Mouse (Mus musculus) heart, postnatal 0 days (tissue): ENCODE results near the gene Btn2a2. TPM values are rescaled to one million over a fixed set of nuclear protein-coding genes. Genes with fewer than 3 reads are reported as not detected.

Experiments
- ATAC-seq: fragments of 200-750 bp; cut with Nextera tagmentation; 2 replicates; pipeline ENCODE4 v1.8.0; 2017; ENCODE audit warnings: low read depth, moderate number of reproducible peaks, moderate library complexity; ENCODE audit not compliant: insufficient read depth
- DNase-seq: peaks from one replicate; pipeline ENCODE4 v3.0.0-alpha.2; 2016; ENCODE audit warnings: low spot score
- H3K27ac ChIP-seq: fragments of 300-500 bp; sonication (generic); 2 replicates; pipeline ENCODE4 v1.5.1; 2014; ENCODE audit warnings: low read depth, mild to moderate bottlenecking
- H3K27me3 ChIP-seq: fragments of 300-500 bp; sonication (generic); 2 replicates; pipeline ENCODE4 v1.6.1; 2014; ENCODE audit warnings: low read length, mixed read lengths; ENCODE audit not compliant: control insufficient read depth, insufficient read depth
- H3K36me3 ChIP-seq: fragments of 300-500 bp; sonication (generic); replicated peaks from 2 replicates; pipeline ENCODE4 v1.6.1; 2014; ENCODE audit warnings: low read length, mixed read lengths; ENCODE audit not compliant: control insufficient read depth, insufficient read depth
- H3K4me1 ChIP-seq: fragments of 300-500 bp; sonication (generic); 2 replicates; pipeline ENCODE4 v1.6.1; 2014; ENCODE audit warnings: antibody characterized with exemption; ENCODE audit not compliant: control insufficient read depth, insufficient read depth
- H3K4me2 ChIP-seq: fragments of 300-500 bp; sonication (generic); 2 replicates; pipeline ENCODE4 v1.6.1; 2014; ENCODE audit warnings: low read depth, mild to moderate bottlenecking, low read length, moderate library complexity
- H3K4me3 ChIP-seq: fragments of 300-500 bp; sonication (generic); 2 replicates; pipeline ENCODE4 v1.5.1; 2014; ENCODE audit warnings: low read depth, low read length
- H3K9ac ChIP-seq: fragments of 300-500 bp; sonication (generic); replicated peaks from 2 replicates; pipeline ENCODE4 v1.6.1; 2014; ENCODE audit warnings: low read depth, low read length, mixed read lengths
- H3K9me3 ChIP-seq: fragments of 300-500 bp; sonication (generic); replicated peaks from 2 replicates; pipeline ENCODE4 v1.6.1; 2016; ENCODE audit warnings: low read length; ENCODE audit not compliant: control insufficient read depth
- CTCF ChIP-seq: IDR thresholded peaks from 2 replicates; pipeline ENCODE4 v1.5.1; 2016; ENCODE audit warnings: antibody characterized with exemption, control low read depth, low read depth
- EP300 ChIP-seq: IDR thresholded peaks from 2 replicates; pipeline ENCODE4 v1.6.1; 2016; ENCODE audit warnings: antibody characterized with exemption, low read depth
- WGBS: fragments of 180-500 bp; shearing (Covaris S2); extraction: QIAGEN DNeasy Blood & Tissue Kit; methylation state at CpG from one replicate; pipeline ENCODE4 v1.1.7; 2014; 5-methylcytosine and 5-hydroxymethylcytosine counted together
- polyA plus RNA-seq: library from polyadenylated mRNA; unstranded; fragments of >200 nt; fragmentation: Nextera tagmentation; extraction: Ambion mirVana; gene quantifications from 2 replicates; pipeline ENCODE4 v1.2.1, GENCODE M21; 2015
- total RNA-seq: library from RNA; depleted of rRNA; stranded (reverse); fragments of >200 nt; gene quantifications from 2 replicates; pipeline ENCODE4 v1.2.3, GENCODE M21; 2014; ENCODE audit warnings: low replicate concordance

Btn2a2 gene
- total and polyA plus RNA-seq, 2 experiments from 2014 or later = 0.15 TPM; not detected in 1

DNA sequence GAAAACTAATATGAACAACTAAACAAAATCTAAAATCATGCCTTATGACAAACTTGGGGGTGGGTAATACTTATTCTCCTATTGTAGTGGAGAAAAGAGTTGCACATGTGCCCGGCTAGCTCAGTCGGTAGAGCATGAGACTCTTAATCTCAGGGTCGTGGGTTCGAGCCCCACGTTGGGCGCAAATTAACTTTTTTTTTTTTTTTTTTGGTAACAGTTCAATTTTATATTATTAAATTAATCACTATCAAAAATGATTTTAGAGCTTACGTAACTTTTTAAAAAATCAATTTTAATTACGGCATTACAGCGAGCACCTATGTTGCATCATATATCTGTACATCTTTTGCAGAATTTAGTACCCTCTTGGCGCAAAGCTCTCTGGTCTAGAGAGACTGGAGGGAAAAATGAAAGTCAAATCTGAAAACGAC is 52.4 kb downstream of the Btn2a2 start:
- H3K36me3 ChIP-seq = no peaks in the 10 kb centered on the region
- DNase-seq (peak; percentile 61), ATAC-seq (no peak)
- 1% methylated on average over 11 of the region's 11 CpGs for WGBS
- peak overlapping the region; percentile 41 for H3K4me3 ChIP-seq
- H3K4me1 ChIP-seq = no peaks in the 10 kb centered on the region
- H3K4me2 ChIP-seq = peak overlapping the region; percentile 59
- H3K9me3 ChIP-seq = no peaks in the 10 kb centered on the region
- no peak overlapping the region for H3K9ac ChIP-seq
- TF ChIP-seq EP300 (0 out of 2 replicates have a peak, but pooled peaks have one; percentile 3), CTCF (no peak)
- H3K27ac ChIP-seq = no peak overlapping the region
- H3K27me3 ChIP-seq = no peaks in the 10 kb centered on the region

DNA sequence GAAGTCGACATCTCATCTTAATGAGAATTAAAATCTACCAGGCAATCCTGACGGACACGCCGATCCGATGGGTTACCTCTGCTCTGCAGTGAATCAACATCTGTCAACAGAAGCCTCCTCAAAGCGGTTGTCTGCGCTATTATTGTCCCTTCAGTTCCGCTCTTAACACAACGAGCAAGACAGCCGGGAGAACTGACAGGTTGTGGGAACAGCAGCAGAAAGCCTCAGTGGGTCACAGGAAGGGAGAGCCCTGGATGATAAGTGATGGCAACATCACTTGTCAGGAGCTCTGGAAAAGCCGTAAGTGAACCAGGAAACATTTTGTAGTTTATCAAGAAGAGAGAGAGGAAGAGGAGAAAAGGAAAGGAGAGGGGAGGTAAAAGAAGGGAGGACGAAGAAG is 53.0 kb downstream of the Btn2a2 start:
- DNase-seq (peak; percentile 42), ATAC-seq (no peak)
- Histone ChIP-seq H3K9me3 (no peaks in the 10 kb centered on the region), H3K36me3 (no peaks in the 10 kb centered on the region), H3K4me2 (peak overlapping the region; percentile 59), H3K27ac (peak overlapping the region; percentile 3; the same call in 1 of the 2 replicates), H3K4me3 (peak overlapping the region; percentile 41), H3K4me1 (no peaks in the 10 kb centered on the region), H3K9ac (0 out of 2 replicates have a peak overlapping the region, but pooled peaks have one; percentile 23), H3K27me3 (no peaks in the 10 kb centered on the region)
- no peak for TF ChIP-seq EP300
- TF ChIP-seq CTCF = no peak
- under 1% methylated on average over 12 of the region's 12 CpGs for WGBS

DNA sequence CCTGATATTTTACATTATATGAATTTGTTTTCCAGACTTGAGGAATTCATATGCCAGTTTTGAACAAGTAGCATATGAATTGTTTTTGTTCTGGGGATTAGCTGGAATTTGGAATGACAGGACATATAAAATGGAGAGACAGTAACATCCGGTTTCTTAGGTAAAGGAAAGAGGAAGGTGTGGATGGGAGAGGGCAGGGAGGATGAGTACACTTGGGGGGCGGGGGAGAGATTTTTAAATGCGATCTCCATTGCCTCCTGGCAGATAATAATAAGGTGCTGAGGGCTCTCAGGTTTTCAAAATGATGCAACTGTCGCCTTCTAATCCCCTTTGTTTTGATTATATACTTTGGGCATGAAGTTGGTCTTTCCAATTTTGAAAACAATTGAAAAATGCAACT is 53.4 kb downstream of the Btn2a2 start:
- Histone ChIP-seq H3K4me3 (peak overlapping the region; percentile 41), H3K36me3 (no peaks in the 10 kb centered on the region), H3K27me3 (no peaks in the 10 kb centered on the region), H3K27ac (no peak overlapping the region), H3K4me2 (peak overlapping the region; percentile 59), H3K9ac (0 out of 2 replicates have a peak overlapping the region, but pooled peaks have one; percentile 23), H3K9me3 (no peaks in the 10 kb centered on the region), H3K4me1 (no peaks in the 10 kb centered on the region)
- DNase-seq (no peak), ATAC-seq (no peak)
- 24% methylated on average over 4 of the region's 4 CpGs for WGBS
- no peak for TF ChIP-seq CTCF

DNA sequence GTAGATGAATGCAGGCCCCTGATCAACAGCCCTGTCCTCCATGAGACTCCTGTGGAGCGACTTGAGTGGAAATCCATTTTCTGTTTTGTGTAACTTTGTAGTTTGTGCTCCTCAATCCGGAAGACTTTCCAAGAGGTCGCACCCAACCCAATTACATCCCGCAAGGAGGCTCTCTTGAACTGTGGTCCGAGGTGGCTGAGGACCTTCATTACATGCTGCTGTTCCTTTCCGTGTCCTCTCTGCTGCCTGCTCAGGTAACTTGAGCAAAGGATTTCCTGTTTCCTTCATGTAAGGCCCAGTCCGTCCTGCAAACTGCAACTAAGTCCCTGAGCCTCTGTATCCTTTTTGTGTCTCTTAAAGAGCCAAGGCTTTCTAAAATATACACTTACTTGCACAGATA is 54.2 kb downstream of the Btn2a2 start:
- Histone ChIP-seq H3K4me2 (peak overlapping the region; percentile 1; the same call in 1 of the 2 replicates), H3K4me3 (no peak overlapping the region), H3K36me3 (no peaks in the 10 kb centered on the region), H3K9ac (no peak overlapping the region), H3K9me3 (no peaks in the 10 kb centered on the region), H3K4me1 (peaks cover 7% of the 10 kb centered on the region; the same call in 1 of the 2 replicates), H3K27me3 (no peaks in the 10 kb centered on the region), H3K27ac (no peak overlapping the region)
- 29% methylated on average over 7 of the region's 7 CpGs for WGBS
- DNase-seq (no peak), ATAC-seq (no peak)
- TF ChIP-seq EP300 = no peak
- TF ChIP-seq CTCF = no peak

DNA sequence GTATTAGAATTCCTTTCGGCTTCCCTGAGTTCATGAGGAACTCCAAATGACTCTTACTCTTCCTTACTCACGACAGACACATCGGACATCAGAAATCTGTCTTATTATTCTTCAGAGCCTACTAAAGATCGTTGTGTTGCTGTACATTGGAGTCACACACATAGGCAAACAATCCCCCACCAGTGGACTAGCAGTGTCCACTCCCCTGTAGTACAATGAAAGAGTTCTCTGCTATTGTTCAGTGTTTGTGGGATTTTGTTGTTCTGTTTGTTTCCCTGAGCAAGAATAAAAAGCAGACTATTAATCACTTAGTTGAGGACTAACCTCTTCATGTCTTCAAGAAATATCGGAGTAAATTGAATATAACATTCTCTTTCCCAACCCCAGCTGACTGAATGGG is 54.9 kb downstream of the Btn2a2 start:
- H3K4me1 ChIP-seq = peaks cover 12% of the 10 kb centered on the region
- H3K4me2 ChIP-seq = no peak overlapping the region
- no peaks in the 10 kb centered on the region for H3K9me3 ChIP-seq
- TF ChIP-seq EP300 (no peak), CTCF (no peak)
- no peak overlapping the region for H3K27ac ChIP-seq
- H3K27me3 ChIP-seq = no peaks in the 10 kb centered on the region
- H3K4me3 ChIP-seq = peak overlapping the region; percentile 66; the same call in 1 of the 2 replicates
- no peak for ATAC-seq
- no peak overlapping the region for H3K9ac ChIP-seq
- no peaks in the 10 kb centered on the region for H3K36me3 ChIP-seq
- WGBS = 64% methylated on average over 5 of the region's 5 CpGs
- no peak for DNase-seq

DNA sequence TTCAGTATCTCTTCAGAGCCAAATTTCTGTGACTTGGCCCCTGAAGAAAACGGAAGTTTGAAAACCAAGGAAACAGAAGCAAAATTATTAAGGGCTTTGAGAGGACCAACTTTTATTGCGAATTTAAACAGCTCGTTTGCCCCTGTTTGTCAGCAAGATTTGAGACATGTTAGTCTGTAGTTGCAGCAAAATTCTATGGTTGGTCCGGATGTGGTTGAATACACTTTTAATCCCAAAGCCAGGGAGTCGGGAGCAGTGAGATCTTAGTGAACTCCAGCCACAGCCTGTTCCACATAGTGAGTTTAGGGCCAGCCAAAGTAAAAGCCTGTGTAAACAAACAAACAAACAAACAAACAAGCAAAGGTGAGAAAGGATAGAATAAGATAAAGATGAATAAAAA is 55.5 kb downstream of the Btn2a2 start:
- H3K4me3 ChIP-seq = peak overlapping the region; percentile 66
- no peak for DNase-seq
- H3K4me2 ChIP-seq = peak overlapping the region; percentile 63
- 15% methylated on average over 5 of the region's 5 CpGs for WGBS
- peak overlapping the region; percentile 97 for H3K27ac ChIP-seq
- no peaks in the 10 kb centered on the region for H3K27me3 ChIP-seq
- no peak; the same call in 1 of the 2 replicates for TF ChIP-seq CTCF
- TF ChIP-seq EP300 = no peak
- H3K9me3 ChIP-seq = no peaks in the 10 kb centered on the region
- H3K4me1 ChIP-seq = peaks cover 12% of the 10 kb centered on the region
- H3K36me3 ChIP-seq = no peaks in the 10 kb centered on the region
- no peak for ATAC-seq
- H3K9ac ChIP-seq = peak overlapping the region; percentile 48
